Mouse (Mus musculus): ENCODE results near the gene Gng10. TPM values are rescaled to one million over a fixed set of nuclear protein-coding genes. Genes with fewer than 3 reads are reported as not detected.

Gng10 gene
- polyA plus RNA-seq, 1 experiment from 2014 or later = 39.5 TPM

DNA sequence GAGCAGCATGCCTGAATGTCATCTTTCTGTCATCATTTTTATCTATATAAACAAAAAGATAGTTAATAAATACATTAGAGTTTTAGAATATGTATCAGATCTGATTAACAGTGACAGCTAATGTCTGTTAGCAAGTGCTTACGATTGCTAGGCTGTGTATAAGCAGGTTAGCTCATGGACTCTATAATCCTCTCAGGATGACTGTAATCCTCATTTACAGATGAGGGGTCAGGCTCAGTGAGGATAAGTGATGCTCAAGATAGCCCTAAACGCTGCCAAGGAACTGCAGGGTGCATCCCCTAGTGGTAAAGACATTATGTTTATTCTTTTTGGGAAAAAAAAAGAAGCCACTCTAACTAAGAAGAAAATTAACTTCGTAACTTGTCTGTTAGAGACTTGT lies 34.4 kb downstream of the Gng10 start:
- no peak for ATAC-seq (replicated peaks; ENCODE audit: insufficient number of reproducible peaks, insufficient read depth, low FRiP score, low read depth)
- H3K27ac ChIP-seq = no peak overlapping the region
- H3K9ac ChIP-seq = no peak overlapping the region
- no peaks in the 10 kb centered on the region for H3K36me3 ChIP-seq
- no peaks in the 10 kb centered on the region for H3K4me1 ChIP-seq (replicated peaks)
- H3K27me3 ChIP-seq = no peaks in the 10 kb centered on the region
- no peaks in the 10 kb centered on the region for H3K9me3 ChIP-seq (replicated peaks)
- 54% methylated on average over 3 of the region's 3 CpGs for WGBS
- no peak overlapping the region for H3K4me2 ChIP-seq
- no peak overlapping the region for H3K4me3 ChIP-seq

DNA sequence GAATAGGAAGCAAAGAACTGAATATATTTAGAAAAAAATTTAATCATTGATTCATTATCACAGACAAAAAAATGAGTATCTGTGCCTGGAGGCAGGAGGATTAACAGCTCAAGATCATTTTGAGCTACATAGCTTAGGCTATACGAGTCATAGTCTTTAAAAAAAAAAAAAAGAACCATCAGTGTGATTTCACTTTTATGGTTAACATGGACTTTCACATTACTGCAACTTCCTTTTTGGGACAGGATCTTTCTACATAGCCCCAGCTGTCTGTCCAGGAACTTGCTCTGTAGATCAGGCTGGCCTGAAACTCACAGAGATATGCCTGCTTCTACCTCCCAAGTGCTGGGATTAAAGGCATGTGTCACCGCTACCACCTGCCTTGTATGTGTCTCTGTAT lies 48.5 kb downstream of the Gng10 start:
- Histone ChIP-seq H3K9ac (no peak overlapping the region), H3K9me3 (replicated peaks) (no peaks in the 10 kb centered on the region), H3K36me3 (no peaks in the 10 kb centered on the region), H3K4me3 (no peak overlapping the region), H3K27me3 (no peaks in the 10 kb centered on the region), H3K4me1 (replicated peaks) (no peaks in the 10 kb centered on the region), H3K4me2 (no peak overlapping the region), H3K27ac (no peak overlapping the region)
- no peak for ATAC-seq (replicated peaks; ENCODE audit: insufficient number of reproducible peaks, insufficient read depth, low FRiP score, low read depth)
- WGBS = 71% methylated on average over 2 of the region's 2 CpGs

DNA sequence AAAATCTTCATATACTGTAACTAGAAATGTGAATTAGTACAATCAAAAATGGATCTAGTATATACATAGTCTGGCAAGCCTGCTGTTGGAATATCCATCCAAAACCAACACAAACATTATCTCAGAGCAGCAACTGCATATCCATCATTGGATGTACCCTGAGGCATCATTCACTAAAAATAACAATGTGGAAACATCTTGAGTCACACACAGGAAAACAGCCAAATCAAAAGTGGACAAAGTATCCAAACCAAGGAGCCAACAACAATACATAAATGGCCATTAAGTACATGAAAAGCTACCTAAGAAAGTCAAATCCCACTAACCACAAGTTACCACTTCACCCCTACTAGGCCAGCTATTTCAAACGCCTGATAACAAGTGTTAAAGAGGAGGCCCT lies 54.5 kb downstream of the Gng10 start:
- Histone ChIP-seq H3K4me3 (no peak overlapping the region), H3K9me3 (replicated peaks) (no peaks in the 10 kb centered on the region), H3K27ac (no peak overlapping the region), H3K36me3 (no peaks in the 10 kb centered on the region), H3K9ac (no peak overlapping the region), H3K4me1 (replicated peaks) (no peaks in the 10 kb centered on the region; the same call in 1 of the 2 replicates), H3K27me3 (no peaks in the 10 kb centered on the region), H3K4me2 (no peak overlapping the region)
- 7% methylated on average over 1 of the region's 1 CpGs for WGBS
- ATAC-seq (replicated peaks; ENCODE audit: insufficient number of reproducible peaks, insufficient read depth, low FRiP score, low read depth) = no peak

Other genes starting within 250 kb of the Gng10 start
- gene Olfr267, start 247.4 kb upstream of the Gng10 start, polyA plus RNA-seq (2015; fragmentation: Nextera tagmentation; extraction: Ambion mirVana) = 0.04 and 0.05 TPM in 2 replicates
- gene Ecpas, start 122.3 kb upstream of the Gng10 start, polyA plus RNA-seq (2015; fragmentation: Nextera tagmentation; extraction: Ambion mirVana) = 24.8 and 29.1 TPM in 2 replicates
- 0.05 and 0.08 TPM in 2 replicates for gene Zkscan16, start 91.5 kb upstream of the Gng10 start, polyA plus RNA-seq (2015; fragmentation: Nextera tagmentation; extraction: Ambion mirVana)
- 11.3 and 16.6 TPM in 2 replicates for gene Ptgr1, start 48.0 kb upstream of the Gng10 start, polyA plus RNA-seq (2015; fragmentation: Nextera tagmentation; extraction: Ambion mirVana)
- gene Dnajc25, start 40.0 kb upstream of the Gng10 start, polyA plus RNA-seq (2015; fragmentation: Nextera tagmentation; extraction: Ambion mirVana) = 9.0 and 11.5 TPM in 2 replicates
- gene Gm20503, start 31.9 kb upstream of the Gng10 start, polyA plus RNA-seq (2015; fragmentation: Nextera tagmentation; extraction: Ambion mirVana) = 12.2 and 15.5 TPM in 2 replicates
- gene AI481877, start 103.9 kb downstream of the Gng10 start, polyA plus RNA-seq (2015; fragmentation: Nextera tagmentation; extraction: Ambion mirVana) = not detected in 2 replicates
- gene Ugcg, start 154.2 kb downstream of the Gng10 start, polyA plus RNA-seq (2015; fragmentation: Nextera tagmentation; extraction: Ambion mirVana) = 6.2 and 7.0 TPM in 2 replicates

Data from heart, embryonic 15.5 days (tissue).